29 mouse cellular contexts compared by ENCODE assay signal in genomic region chr16:42612011-42612410, GRCm38 (mm10).
"Had no signal": no experiment of that assay in that cellular context is flagged by ENCODE, and none has a peak within 500 bp of the region (broad histone marks: within the 10 kb centered on the region; RNA-seq: fewer than 3 reads in every experiment).

No protein-coding gene starts in this region.

- DNase-seq: cerebellum, adult 8-10 months; cerebellum, adult 9-10 months; cerebellum, adult 9-11 months; cerebellum, postnatal 10 days; cerebellum, postnatal 14 days; cerebellum, postnatal 25 days; cerebellum, postnatal 36 days; embryo, embryonic 11 days; forebrain, postnatal 0 days; gastrocnemius, adult 2 months; gastrocnemius, postnatal 10 days; gastrocnemius, postnatal 14 days; gastrocnemius, postnatal 25 days; gastrocnemius, postnatal 36 days; heart, adult 11 months; heart, adult 18-20 months; heart, adult 2 months had no signal

- H3K27me3 ChIP-seq: embryonic facial prominence, embryonic 12.5 days; embryonic facial prominence, embryonic 13.5 days; embryonic facial prominence, embryonic 15.5 days; forebrain, embryonic 12.5 days; forebrain, embryonic 13.5 days; forebrain, embryonic 15.5 days had no signal

- H3K4me1 ChIP-seq: embryonic facial prominence, embryonic 10.5 days; embryonic facial prominence, embryonic 12.5 days; embryonic facial prominence, embryonic 13.5 days; embryonic facial prominence, embryonic 15.5 days; forebrain, embryonic 10.5 days; forebrain, embryonic 12.5 days; forebrain, embryonic 13.5 days; heart, embryonic 10.5 days had no signal

- H3K4me2 ChIP-seq: embryonic facial prominence, embryonic 12.5 days; embryonic facial prominence, embryonic 13.5 days; embryonic facial prominence, embryonic 15.5 days; forebrain, embryonic 12.5 days; forebrain, embryonic 13.5 days; forebrain, embryonic 15.5 days had no signal

- H3K4me3 ChIP-seq: embryonic facial prominence, embryonic 10.5 days; embryonic facial prominence, embryonic 12.5 days; embryonic facial prominence, embryonic 13.5 days; embryonic facial prominence, embryonic 15.5 days; erythroblast, embryonic 14.5 days; forebrain, embryonic 10.5 days; forebrain, embryonic 12.5 days; forebrain, embryonic 13.5 days; forebrain, embryonic 15.5 days; gastrocnemius, adult 2 months; heart, adult 2 months; heart, embryonic 10.5 days had no signal

- H3K36me3 ChIP-seq: embryonic facial prominence, embryonic 10.5 days; embryonic facial prominence, embryonic 12.5 days; embryonic facial prominence, embryonic 13.5 days; embryonic facial prominence, embryonic 15.5 days; forebrain, embryonic 10.5 days; forebrain, embryonic 12.5 days; forebrain, embryonic 15.5 days; heart, embryonic 10.5 days had no signal

- ATAC-seq: forebrain, embryonic 13.5 days; forebrain, embryonic 14.5 days; forebrain, embryonic 15.5 days; forebrain, embryonic 16.5 days; forebrain, postnatal 0 days had no signal

- H3K9me3 ChIP-seq: embryonic facial prominence, embryonic 10.5 days; embryonic facial prominence, embryonic 12.5 days; embryonic facial prominence, embryonic 13.5 days; embryonic facial prominence, embryonic 15.5 days; forebrain, embryonic 10.5 days; forebrain, embryonic 12.5 days; forebrain, embryonic 13.5 days; forebrain, embryonic 15.5 days; heart, embryonic 10.5 days had no signal

- H3K27ac ChIP-seq: embryonic facial prominence, embryonic 10.5 days; embryonic facial prominence, embryonic 12.5 days; embryonic facial prominence, embryonic 13.5 days; embryonic facial prominence, embryonic 15.5 days; forebrain, embryonic 10.5 days; forebrain, embryonic 12.5 days; forebrain, embryonic 13.5 days; forebrain, embryonic 15.5 days; gastrocnemius, adult 2 months; heart, adult 2 months; heart, embryonic 10.5 days had no signal

- H3K9ac ChIP-seq: embryonic facial prominence, embryonic 12.5 days; embryonic facial prominence, embryonic 13.5 days; embryonic facial prominence, embryonic 15.5 days; forebrain, embryonic 12.5 days; forebrain, embryonic 13.5 days; forebrain, embryonic 15.5 days; forebrain, postnatal 0 days had no signal
